Mouse (Mus musculus) olfactory bulb, adult 2 months (tissue): ENCODE results near the gene Fto. TPM values are rescaled to one million over a fixed set of nuclear protein-coding genes. Genes with fewer than 3 reads are reported as not detected.

Experiments used
- H3K27ac ChIP-seq: fragments of 200-500 bp; 2 replicates; pipeline ENCODE4 v1.5.1; 2012; ENCODE audit warnings: low read depth, low read length; ENCODE audit not compliant: insufficient read depth
- H3K4me1 ChIP-seq: fragments of 200-500 bp; 2 replicates; pipeline ENCODE4 v1.6.1; 2012; ENCODE audit warnings: low read length; ENCODE audit not compliant: control insufficient read depth, insufficient read depth
- H3K4me3 ChIP-seq: fragments of 200-500 bp; 2 replicates; pipeline ENCODE4 v1.5.1; 2012; ENCODE audit warnings: mild to moderate bottlenecking, low read depth, low read length, moderate library complexity; ENCODE audit not compliant: insufficient read depth
- CTCF ChIP-seq: fragments of 200-500 bp; IDR thresholded peaks from 2 replicates; pipeline ENCODE4 v1.5.1; 2012; ENCODE audit warnings: low read depth, mild to moderate bottlenecking, low read length, moderate library complexity; ENCODE audit not compliant: insufficient read depth
- POLR2A ChIP-seq: fragments of 200-500 bp; IDR thresholded peaks from 2 replicates; pipeline ENCODE4 v1.6.1; 2012; ENCODE audit warnings: mild to moderate bottlenecking, low read depth, low read length, moderate library complexity; ENCODE audit not compliant: insufficient read depth
- WGBS: fragments of 180-500 bp; shearing (Covaris S2); methylation state at CpG from one replicate; pipeline ENCODE4 v1.1.7; 2018; 5-methylcytosine and 5-hydroxymethylcytosine counted together
- polyA plus RNA-seq: library from polyadenylated mRNA; stranded (reverse); fragments of >200 nt; gene quantifications from 2 replicates; pipeline ENCODE4 v1.2.4, GENCODE M21; 2012; ENCODE audit warnings: low replicate concordance; ENCODE audit not compliant: missing spikeins, insufficient read depth, insufficient read length

Fto gene
- polyA plus RNA-seq, 1 experiment = not detected

DNA sequence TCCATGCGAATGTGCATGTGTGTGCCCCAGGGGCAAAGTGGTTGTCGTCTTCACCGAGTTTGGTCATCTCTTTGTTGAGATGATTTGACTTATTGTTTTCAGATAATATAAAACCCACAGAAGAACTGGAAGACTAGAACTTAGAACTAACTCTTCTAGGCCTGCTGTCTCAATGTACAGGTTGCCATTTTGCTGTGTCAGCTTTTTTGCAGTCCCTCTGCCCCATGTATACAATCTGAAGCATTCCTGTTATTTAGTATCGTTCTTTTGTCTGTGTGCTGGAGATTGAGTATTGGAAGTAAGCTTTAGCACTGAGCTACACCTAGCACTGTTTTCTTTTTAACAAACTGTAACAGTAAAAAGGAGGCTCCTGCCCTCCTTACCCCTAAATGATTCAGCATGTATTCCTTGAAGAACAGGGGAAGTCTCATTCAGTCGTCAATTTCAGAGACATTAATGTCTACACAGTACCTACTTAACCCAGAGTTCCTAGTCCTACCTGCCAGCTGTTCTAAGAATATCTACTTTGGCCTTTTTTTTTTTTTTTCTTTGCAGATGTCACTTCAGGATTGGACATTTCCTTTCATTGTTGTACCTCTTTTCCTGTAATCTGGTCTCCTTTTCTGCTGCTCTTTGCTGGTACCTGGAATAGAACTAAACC is 4.4 kb downstream of the Fto start:
- TF ChIP-seq CTCF (no peak), POLR2A (no peak)
- no peak overlapping the region for H3K27ac ChIP-seq
- no peak overlapping the region for H3K4me3 ChIP-seq
- H3K4me1 ChIP-seq = peaks cover 3% of the 10 kb centered on the region; the same call in 1 of the 2 replicates
- 90% methylated on average over 5 of the region's 5 CpGs for WGBS

DNA sequence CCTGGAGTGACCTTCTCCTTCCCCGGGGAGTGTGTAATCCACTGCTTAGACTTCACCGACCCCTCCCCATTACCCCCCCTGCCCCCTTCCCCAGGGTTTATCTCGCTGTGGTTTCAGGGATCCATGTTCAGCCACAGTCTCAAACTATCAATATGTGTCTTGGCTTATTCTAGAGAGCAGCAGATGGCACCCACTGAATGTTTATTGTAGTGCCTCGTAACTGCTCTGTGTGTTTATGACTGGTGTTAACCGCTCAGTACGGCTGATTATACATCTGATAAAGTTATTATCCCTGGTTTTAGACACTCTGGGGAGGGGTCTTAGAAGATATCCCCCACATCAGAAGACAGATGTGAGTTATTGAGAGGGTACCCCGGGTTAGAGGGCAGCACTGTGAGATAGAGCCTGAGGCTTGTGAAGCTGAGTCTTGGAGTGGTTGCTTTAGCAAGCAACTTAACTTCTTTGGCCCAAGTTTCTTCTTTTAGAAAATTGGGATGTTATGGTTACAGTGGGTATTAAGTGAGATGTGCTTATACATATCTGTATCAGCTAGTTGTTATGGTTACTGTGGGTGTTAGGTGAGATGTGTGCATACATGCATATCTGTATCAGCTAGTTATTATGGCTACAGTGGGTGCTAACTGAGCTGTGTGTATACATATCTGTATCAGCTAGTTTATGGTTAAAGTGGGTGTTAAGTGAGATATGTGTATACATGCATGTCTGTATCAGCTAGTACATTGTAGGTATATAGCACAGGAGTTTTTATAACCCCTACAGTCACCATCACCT is 5.8 kb downstream of the Fto start:
- H3K4me1 ChIP-seq = peaks cover 11% of the 10 kb centered on the region
- no peak for TF ChIP-seq POLR2A
- TF ChIP-seq CTCF = no peak
- no peak overlapping the region for H3K4me3 ChIP-seq
- H3K27ac ChIP-seq = no peak overlapping the region
- 87% methylated on average over 7 of the region's 7 CpGs for WGBS

DNA sequence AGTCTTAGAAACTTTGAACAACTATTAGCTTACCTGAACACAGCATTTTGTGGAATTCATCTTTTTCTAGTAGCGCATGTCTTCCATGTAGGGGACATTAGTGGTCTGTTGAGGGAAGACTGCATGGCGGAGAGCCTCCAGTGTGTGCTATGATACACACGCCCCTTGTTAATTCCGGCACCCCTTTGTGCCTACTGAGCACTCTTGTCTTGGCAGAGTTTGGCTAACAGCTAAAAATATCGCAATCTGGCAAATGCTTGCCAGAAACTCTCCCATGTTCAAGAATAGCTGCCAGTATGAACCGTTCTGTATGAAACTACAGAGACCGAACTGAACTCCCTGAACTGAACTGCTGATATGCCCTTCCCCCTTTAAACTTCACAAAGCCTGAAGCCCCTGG is 10.2 kb downstream of the Fto start:
- peaks cover 12% of the 10 kb centered on the region for H3K4me1 ChIP-seq
- WGBS = 45% methylated on average over 7 of the region's 7 CpGs
- TF ChIP-seq CTCF (no peak), POLR2A (no peak)
- 0 out of 2 replicates have a peak overlapping the region, but pooled peaks have one; percentile 34 for H3K27ac ChIP-seq
- no peak overlapping the region for H3K4me3 ChIP-seq

DNA sequence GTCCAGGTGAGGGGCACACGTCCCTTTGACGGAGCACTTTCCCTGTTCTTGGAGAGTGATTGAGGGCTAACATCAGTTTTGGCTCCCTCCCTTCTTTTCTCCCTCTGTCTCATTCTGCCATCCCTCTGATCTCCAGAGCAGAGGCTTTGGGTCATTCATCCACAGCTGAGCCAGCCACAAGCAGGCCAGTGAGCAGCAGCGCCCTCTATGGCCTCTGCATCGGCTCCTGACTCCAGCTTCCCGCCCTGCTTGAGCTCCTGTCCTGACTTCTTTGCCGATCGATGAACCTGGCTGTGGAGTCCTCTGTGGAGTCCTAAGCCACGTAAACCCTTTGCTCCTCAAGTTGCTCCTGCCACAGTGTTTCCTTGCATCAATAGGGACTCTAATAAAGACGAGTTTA is 10.9 kb downstream of the Fto start:
- Histone ChIP-seq H3K4me1 (peaks cover 17% of the 10 kb centered on the region), H3K27ac (no peak overlapping the region; the same call in 1 of the 2 replicates), H3K4me3 (no peak overlapping the region)
- WGBS = 66% methylated on average over 9 of the region's 9 CpGs
- no peak for TF ChIP-seq POLR2A
- TF ChIP-seq CTCF = no peak

DNA sequence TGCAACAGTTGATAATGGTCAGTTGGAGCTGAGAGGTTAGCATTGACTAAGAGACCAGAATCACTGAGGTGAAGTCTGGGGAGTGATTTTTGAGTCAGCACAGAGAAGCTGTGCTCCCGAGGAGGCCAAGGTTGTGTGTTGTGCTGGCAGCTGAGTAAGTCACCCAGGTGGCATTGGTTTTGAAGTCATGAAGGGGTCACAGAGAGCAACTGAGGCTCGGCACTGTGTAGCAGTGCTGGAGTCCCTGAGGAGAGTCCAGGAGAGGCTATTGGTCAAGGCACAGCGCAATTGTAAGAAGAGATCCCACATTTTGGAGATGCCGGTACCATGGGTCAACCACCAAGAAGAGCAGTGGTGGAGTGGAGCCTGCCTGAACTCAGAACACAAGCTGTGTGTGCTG is 11.6 kb downstream of the Fto start:
- no peak overlapping the region for H3K27ac ChIP-seq
- H3K4me3 ChIP-seq = no peak overlapping the region
- peaks cover 21% of the 10 kb centered on the region for H3K4me1 ChIP-seq
- no peak for TF ChIP-seq CTCF
- TF ChIP-seq POLR2A = no peak
- WGBS = 95% methylated on average over 4 of the region's 4 CpGs

DNA sequence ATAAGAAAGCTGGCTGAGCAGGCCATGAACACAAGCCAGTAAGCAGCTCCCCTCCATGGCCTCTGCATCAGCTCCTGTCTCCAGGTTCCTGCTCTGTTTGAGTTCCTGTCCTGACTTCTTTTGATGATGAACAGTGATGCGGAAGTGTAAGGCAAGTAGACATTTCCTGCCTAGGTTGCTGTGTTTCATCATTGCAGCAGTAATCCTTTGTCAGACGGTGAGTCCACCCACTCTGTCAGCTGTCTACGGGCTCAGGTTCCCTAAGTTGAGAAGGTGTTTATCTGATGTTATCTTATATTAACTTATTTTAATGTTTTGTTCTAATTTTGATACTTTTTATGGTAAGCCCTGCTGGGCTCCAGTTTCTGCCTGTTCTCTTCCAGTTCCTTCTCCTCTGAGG is 12.7 kb downstream of the Fto start:
- TF ChIP-seq CTCF (no peak), POLR2A (no peak)
- peaks cover 25% of the 10 kb centered on the region for H3K4me1 ChIP-seq
- H3K27ac ChIP-seq = no peak overlapping the region
- H3K4me3 ChIP-seq = no peak overlapping the region
- 92% methylated on average over 3 of the region's 3 CpGs for WGBS

DNA sequence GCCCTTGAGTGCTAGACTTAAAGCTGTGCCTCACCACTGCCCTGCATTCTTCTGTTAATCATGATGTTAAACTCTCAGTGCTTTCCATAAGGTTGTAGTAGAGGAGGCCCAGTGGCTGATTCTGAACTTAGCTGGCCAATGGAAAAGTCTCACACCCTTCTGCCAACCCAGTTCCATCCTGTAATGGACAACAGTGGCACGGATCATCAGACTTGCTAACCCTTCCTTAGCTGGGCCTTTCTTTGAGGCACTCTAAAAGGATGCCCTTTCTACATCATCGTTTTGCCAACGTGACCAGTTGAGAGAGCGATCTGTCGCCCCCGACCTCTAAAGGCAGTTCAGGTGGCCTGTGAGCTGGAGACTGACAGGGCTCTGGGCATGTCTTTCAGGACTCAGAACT is 13.6 kb downstream of the Fto start:
- Histone ChIP-seq H3K4me3 (no peak overlapping the region), H3K27ac (no peak overlapping the region), H3K4me1 (peaks cover 29% of the 10 kb centered on the region)
- 87% methylated on average over 6 of the region's 6 CpGs for WGBS
- TF ChIP-seq CTCF = no peak
- no peak for TF ChIP-seq POLR2A

DNA sequence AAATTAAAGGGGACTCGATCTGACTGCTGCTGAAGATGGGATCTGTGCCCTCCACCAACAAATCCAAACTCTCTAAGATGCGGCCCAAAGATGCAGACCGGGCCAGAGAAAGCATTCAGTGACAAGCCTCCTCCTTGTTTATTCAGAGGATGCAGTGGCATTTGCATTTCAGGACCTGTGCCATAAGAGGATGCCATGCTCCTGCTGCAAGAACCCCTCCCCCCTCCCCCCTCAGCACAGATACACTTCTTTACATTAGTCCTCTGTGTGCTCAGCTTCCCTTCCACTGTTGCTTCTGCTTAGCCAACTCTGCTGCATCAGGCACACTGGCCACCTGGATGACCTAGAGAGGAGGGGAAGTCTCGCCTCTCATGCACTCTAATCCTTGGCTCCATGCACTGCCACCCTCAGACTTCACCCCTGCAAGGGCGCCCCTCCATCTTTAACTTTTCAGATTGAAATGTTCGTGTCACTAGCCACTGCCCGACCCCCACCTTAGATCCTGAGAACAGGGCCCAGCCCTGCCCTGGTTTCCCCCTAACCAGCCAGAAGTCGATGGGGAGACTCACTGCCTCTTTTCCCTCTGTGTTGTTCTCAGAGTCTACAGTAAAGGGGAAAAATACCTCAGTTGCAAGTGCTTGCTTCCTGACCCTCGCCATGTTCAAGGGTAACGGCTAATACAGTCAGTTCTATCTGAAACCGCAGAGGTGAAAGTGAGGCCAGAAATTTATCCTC is 14.3 kb downstream of the Fto start:
- Histone ChIP-seq H3K4me3 (no peak overlapping the region), H3K4me1 (peaks cover 32% of the 10 kb centered on the region), H3K27ac (no peak overlapping the region)
- TF ChIP-seq CTCF (no peak), POLR2A (no peak)
- WGBS = 78% methylated on average over 11 of the region's 11 CpGs

DNA sequence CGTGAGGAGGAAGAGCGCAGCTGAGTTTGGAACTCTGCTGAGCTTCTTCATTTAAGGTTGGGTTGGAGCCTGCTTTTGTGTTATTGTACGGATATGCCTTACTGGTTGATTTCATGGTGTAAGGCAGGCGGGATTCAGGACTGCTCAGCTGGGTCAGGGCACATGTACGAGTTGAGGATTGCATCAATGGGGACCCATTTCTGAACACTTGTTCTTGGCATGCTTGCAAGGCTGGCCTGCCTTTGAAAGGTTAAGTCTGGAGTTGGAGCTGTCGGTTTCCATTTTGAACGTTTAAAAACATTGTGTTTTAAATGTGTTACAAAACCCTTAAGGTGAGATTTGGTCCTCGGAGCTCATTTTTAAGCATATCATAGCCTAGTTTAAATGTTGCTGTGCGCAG is 15.7 kb downstream of the Fto start:
- TF ChIP-seq CTCF (no peak), POLR2A (no peak)
- 73% methylated on average over 9 of the region's 9 CpGs for WGBS
- Histone ChIP-seq H3K27ac (peak overlapping the region; percentile 43; the same call in 1 of the 2 replicates), H3K4me1 (peaks cover 34% of the 10 kb centered on the region), H3K4me3 (no peak overlapping the region)
